Mouse (Mus musculus) bone marrow macrophage, adult 2 months (primary cell): Measurements from ENCODE around the gene Aanat.

Experiments used
- CTCF ChIP-seq: IDR thresholded peaks from 2 replicates; pipeline ENCODE4 v1.5.1; 2012; ENCODE audit warnings: low read depth, mild to moderate bottlenecking, low read length, moderate library complexity
- POLR2A ChIP-seq: IDR thresholded peaks from 2 replicates; pipeline ENCODE4 v1.6.1; 2012; ENCODE audit warnings: mild to moderate bottlenecking, low read depth, low read length, borderline replicate concordance

DNA sequence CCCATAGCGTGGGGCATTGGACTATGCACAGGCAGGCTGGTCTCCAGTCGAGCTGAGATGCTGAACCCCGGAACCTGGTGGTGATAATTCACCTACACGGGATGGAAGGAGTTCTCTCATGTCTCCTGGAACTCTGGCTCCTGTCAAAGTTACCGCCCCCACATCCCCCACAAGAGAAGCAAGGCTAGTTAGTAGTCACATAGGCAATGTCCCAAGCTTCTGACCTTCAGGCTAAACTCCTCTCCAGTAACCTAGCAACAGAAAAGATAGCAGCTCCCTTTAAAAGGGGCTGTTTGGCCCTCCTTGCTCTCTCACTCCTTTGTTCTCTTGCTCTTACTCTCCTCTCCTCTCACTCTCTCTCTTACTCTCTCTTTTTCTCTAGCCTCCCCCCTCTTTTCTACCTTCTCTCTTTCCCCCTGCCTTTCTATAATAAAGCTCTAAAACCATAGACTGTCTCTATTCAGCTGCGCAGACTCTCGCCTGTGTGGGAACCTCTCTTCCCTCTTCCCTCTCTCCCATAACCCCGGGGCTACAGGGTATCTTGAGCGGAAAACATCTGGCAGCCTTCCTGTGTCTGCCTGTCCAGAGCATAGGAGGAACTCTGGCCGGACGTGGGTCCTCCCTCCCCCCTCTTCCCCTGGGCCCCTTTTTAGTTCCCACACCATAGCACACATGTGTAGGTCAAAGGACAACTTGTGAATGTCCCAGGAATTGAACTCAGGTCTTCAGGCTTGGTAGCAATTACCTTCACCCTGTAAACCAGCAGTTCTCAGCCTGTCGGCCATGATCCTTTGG lies 44.1 kb downstream of the Aanat start:
- TF ChIP-seq POLR2A (no peak), CTCF (no peak)
